Mouse (Mus musculus) G1E (cell line): ENCODE results near the gene Hmcn2.

Experiments
- CTCF ChIP-seq: IDR thresholded peaks from 2 replicates; pipeline ENCODE4 v1.5.1; 2012; ENCODE audit warnings: low read depth, low read length, inconsistent platforms, mixed read lengths
- GATA1 ChIP-seq: IDR thresholded peaks from 2 replicates; pipeline ENCODE4 v1.6.1; 2012; ENCODE audit warnings: borderline replicate concordance, low read length, inconsistent platforms, mixed read lengths
- GATA2 ChIP-seq: IDR thresholded peaks from 2 replicates; pipeline ENCODE4 v1.6.1; 2012; ENCODE audit warnings: low read depth, low read length, inconsistent platforms, borderline replicate concordance
- POLR2AphosphoS5 ChIP-seq: IDR thresholded peaks from 2 replicates; pipeline ENCODE4 v1.6.1; 2012; ENCODE audit warnings: low read depth, low read length, inconsistent platforms; ENCODE audit not compliant: insufficient replicate concordance
- TAL1 ChIP-seq: conservative IDR thresholded peaks from 2 replicates; pipeline ENCODE4 v1.6.1; 2012; ENCODE audit warnings: low read depth, low read length, inconsistent platforms, mixed read lengths

- TF ChIP-seq TAL1, result no peak
- no peak for TF ChIP-seq CTCF
- TF ChIP-seq GATA1, result no peak
- no peak for TF ChIP-seq POLR2AphosphoS5
- no peak for TF ChIP-seq GATA2
Measured at GRCm38 (mm10) chr2:31468857-31469256, 154.6 kb downstream of the Hmcn2 start.
